Mouse (Mus musculus) lung, embryonic 14.5 days (tissue): ENCODE measurements around the gene Gpr146. TPM values are rescaled to one million over a fixed set of nuclear protein-coding genes. Genes with fewer than 3 reads are reported as not detected.

ENCODE experiments used
- ATAC-seq: fragments of 200-750 bp; cut with Nextera tagmentation; 2 replicates; pipeline ENCODE4 v1.8.0; 2017; ENCODE audit warnings: mild to moderate bottlenecking, moderate TSS enrichment, moderate library complexity; ENCODE audit not compliant: insufficient read depth
- DNase-seq: peaks from one replicate; pipeline ENCODE4 v3.0.0-alpha.2; 2015
- H3K27ac ChIP-seq: fragments of 300-500 bp; sonication (generic); 2 replicates; pipeline ENCODE4 v1.5.1; 2014; ENCODE audit warnings: low read depth, mild to moderate bottlenecking, moderate library complexity
- H3K27me3 ChIP-seq: fragments of 300-500 bp; sonication (generic); 2 replicates; pipeline ENCODE4 v1.6.1; 2014; ENCODE audit warnings: low read length, control low read depth; ENCODE audit not compliant: insufficient read depth
- H3K36me3 ChIP-seq: fragments of 300-500 bp; sonication (generic); 2 replicates; pipeline ENCODE4 v1.6.1; 2014; ENCODE audit warnings: control low read depth; ENCODE audit not compliant: insufficient read depth
- H3K4me1 ChIP-seq: fragments of 300-500 bp; sonication (generic); 2 replicates; pipeline ENCODE4 v1.6.1; 2014; ENCODE audit warnings: antibody characterized with exemption, control low read depth; ENCODE audit not compliant: insufficient read depth
- H3K4me2 ChIP-seq: fragments of 300-500 bp; sonication (generic); 2 replicates; pipeline ENCODE4 v1.6.1; 2014; ENCODE audit warnings: mild to moderate bottlenecking
- H3K4me3 ChIP-seq: fragments of 300-500 bp; sonication (generic); 2 replicates; pipeline ENCODE4 v1.5.1; 2014; ENCODE audit warnings: low read depth, low read length
- H3K9ac ChIP-seq: fragments of 300-500 bp; sonication (generic); 2 replicates; pipeline ENCODE4 v1.6.1; 2014
- H3K9me3 ChIP-seq: fragments of 300-500 bp; sonication (generic); 2 replicates; pipeline ENCODE4 v1.6.1; 2016; ENCODE audit warnings: low read depth, low read length, control low read depth
- CTCF ChIP-seq: IDR thresholded peaks from 2 replicates; pipeline ENCODE4 v1.5.1; 2016; ENCODE audit warnings: antibody characterized with exemption, low read depth
- WGBS: fragments of 180-500 bp; shearing (Covaris S2); extraction: QIAGEN DNeasy Blood & Tissue Kit; methylation state at CpG from one replicate; pipeline ENCODE4 v1.1.7; 2014; 5-methylcytosine and 5-hydroxymethylcytosine counted together
- polyA plus RNA-seq: library from polyadenylated mRNA; unstranded; fragments of >200 nt; fragmentation: Nextera tagmentation; extraction: Ambion mirVana; gene quantifications from 2 replicates; pipeline ENCODE4 v1.2.1, GENCODE M21; 2014

Gpr146 gene
- polyA plus RNA-seq, 1 experiment from 2014 or later: 4.3 TPM

DNA sequence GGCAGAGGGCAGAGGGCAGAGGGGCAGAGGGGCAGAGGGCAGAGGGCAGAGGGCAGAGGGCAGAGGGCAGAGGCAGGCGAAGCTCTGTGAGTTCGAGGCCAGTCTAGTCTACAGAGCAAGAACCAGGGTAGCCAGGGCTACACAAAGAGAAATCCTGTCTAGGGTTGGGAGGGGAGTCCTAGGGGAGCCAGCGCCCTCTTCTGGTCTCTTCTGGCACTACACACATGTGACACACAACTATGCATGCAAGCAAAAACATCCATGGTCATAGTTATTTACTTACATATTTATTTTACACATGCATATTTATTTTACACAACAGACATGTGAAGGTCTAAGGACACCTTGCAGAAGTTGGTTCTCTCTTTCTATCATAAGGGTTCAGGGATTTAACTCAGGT lies 40.0 kb downstream of the Gpr146 start:
- 87% methylated on average over 3 of the region's 3 CpGs for WGBS
- Histone ChIP-seq H3K4me3 (no peak overlapping the region), H3K4me2 (no peak overlapping the region), H3K9me3 (no peaks in the 10 kb centered on the region), H3K27ac (no peak overlapping the region), H3K9ac (no peak overlapping the region), H3K4me1 (0 out of 2 replicates have a peak, but pooled peaks cover 2% of the 10 kb centered on the region), H3K27me3 (no peaks in the 10 kb centered on the region), H3K36me3 (no peaks in the 10 kb centered on the region)
- no peak for ATAC-seq
- DNase-seq: no peak
- TF ChIP-seq CTCF: peak; percentile 13; the same call in 1 of the 2 replicates

DNA sequence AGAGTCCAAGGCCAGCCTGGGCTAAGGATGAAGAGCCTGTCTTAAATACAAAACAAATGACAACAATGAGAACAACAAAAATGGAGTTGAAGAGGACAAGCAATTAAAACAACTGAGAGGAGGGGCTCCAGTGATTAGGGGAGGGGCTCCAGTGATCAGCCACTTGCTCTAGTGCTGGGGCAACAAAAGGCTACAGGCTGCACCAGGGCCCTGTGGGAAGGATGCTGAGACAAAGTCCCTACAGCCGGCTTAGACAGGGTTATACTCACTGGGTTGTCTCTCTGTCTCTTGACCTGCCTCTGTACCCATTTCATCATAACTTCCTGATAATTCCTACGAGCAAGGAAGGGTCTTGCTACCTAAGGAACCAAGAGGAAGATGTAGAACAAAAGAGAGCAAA lies 40.6 kb downstream of the Gpr146 start:
- H3K4me3 ChIP-seq: no peak overlapping the region
- no peaks in the 10 kb centered on the region for H3K9me3 ChIP-seq
- H3K27me3 ChIP-seq: no peaks in the 10 kb centered on the region
- DNase-seq (no peak), ATAC-seq (no peak)
- WGBS: 65% methylated on average over 2 of the region's 2 CpGs
- H3K36me3 ChIP-seq: no peaks in the 10 kb centered on the region
- H3K4me1 ChIP-seq: peaks cover 5% of the 10 kb centered on the region; the same call in 1 of the 2 replicates
- H3K27ac ChIP-seq: peak overlapping the region; percentile 5; the same call in 1 of the 2 replicates
- H3K9ac ChIP-seq: no peak overlapping the region
- TF ChIP-seq CTCF: no peak
- no peak overlapping the region for H3K4me2 ChIP-seq

DNA sequence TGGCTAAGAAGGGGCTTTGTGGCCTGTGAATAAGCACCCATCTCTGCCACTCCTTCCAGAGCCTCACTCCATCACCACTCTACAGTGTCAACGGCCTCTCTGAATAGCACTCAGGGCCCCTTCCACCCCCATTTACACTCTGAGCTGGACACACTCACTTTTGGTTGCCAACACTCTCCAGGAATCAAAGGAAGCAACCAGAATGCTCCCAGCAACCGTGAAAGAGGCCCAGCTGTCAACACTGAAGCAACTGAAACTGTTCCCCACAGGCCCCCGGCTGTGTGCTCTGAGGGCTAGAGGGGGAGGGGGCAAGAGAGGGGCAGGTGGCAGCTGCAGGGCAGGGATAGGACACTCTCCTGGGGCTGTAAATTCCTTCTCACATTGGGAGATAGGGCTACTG lies 41.1 kb downstream of the Gpr146 start:
- no peak overlapping the region for H3K9ac ChIP-seq

DNA sequence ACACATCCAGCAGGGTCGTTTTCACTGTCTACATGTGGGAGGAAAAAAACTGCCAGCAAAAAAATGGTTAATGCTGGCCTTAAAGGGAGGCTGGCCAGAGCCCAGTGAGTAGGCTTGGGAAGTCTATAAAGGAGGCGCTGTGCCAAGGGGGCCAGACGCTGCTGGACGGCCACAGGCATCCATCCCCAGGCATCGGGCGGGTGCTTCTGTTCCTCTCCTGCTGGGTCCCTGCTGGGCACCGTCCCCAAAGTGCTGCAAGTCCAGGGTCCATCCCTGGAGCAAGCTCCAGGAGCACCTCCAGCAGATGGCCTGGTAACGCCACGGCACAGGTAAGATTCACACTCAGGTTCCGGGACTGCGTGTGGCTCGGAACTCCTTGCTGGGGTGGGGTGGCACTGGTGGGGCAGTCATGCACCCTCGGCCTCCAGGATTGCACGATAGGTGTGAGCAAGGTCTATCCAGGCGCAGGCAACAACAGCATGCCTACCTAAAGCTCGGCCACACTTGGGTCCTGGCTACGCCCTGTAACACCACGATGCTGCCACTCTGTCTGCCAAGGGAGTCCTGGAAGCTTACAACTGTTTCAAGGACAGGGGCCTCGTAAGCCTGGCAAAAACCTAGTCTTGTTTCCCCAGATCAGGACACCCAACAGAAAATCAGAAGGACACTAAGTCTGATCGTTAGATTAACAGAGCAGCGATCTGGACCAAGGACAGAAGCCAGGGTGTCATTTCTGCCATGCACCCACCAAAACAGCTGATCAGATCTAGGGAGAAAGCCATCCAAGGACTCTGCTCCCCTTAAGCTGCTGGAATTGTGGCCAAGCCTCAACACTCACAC lies 45.7 kb downstream of the Gpr146 start, which contains the start of gene Gper1:
Gene Gper1 (plus strand): TSS at position 126 of the 840 bp plus-strand sequence.
- Histone ChIP-seq H3K4me2 (peak within 1 kb of the TSS; percentile 58), H3K9me3 (no peaks in the 10 kb centered on the region), H3K9ac (peak within 1 kb of the TSS; percentile 49), H3K36me3 (0 out of 2 replicates have a peak, but pooled peaks cover 3% of the 10 kb centered on the region), H3K27ac (no peak within 1 kb of the TSS), H3K4me3 (peak within 1 kb of the TSS; percentile 27), H3K4me1 (peaks cover 11% of the 10 kb centered on the region; the same call in 1 of the 2 replicates), H3K27me3 (no peaks in the 10 kb centered on the region)
- ATAC-seq (peak; percentile 67), DNase-seq (peak; percentile 92)
- 42% methylated on average over 21 of the region's 21 CpGs for WGBS
- peak; percentile 25; the same call in 1 of the 2 replicates for TF ChIP-seq CTCF

More for the DNA sequence above, 41.1 kb downstream of the Gpr146 start:
- Histone ChIP-seq H3K9me3 (no peaks in the 10 kb centered on the region), H3K4me2 (no peak overlapping the region), H3K27ac (peak overlapping the region; percentile 5; the same call in 1 of the 2 replicates), H3K36me3 (no peaks in the 10 kb centered on the region), H3K27me3 (no peaks in the 10 kb centered on the region), H3K4me1 (peaks cover 8% of the 10 kb centered on the region; the same call in 1 of the 2 replicates), H3K4me3 (no peak overlapping the region)
- no peak for TF ChIP-seq CTCF
- peak; percentile 15 for DNase-seq
- WGBS: 18% methylated on average over 3 of the region's 3 CpGs
- no peak for ATAC-seq

DNA sequence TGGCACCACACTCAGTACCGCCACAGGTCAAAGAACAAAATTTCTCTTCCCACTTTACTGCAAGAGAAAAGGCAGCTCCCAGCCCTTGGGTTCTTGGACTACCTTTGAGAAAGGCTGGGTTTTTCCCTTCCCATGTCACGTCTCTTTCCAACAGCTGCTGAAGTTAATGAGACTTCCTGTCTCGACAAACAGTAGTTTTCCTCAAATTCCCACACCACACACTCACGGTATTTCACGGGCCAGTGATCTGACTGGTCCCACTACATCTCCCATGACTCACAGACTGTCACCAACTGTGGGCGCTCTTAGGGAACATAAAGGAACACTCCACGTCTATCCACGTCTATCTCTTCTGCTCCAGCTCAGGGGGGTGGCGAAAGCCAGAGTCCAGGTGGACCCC lies 47.7 kb downstream of the Gpr146 start:
- Histone ChIP-seq H3K4me1 (peaks cover 9% of the 10 kb centered on the region; the same call in 1 of the 2 replicates), H3K4me3 (no peak overlapping the region), H3K4me2 (no peak overlapping the region), H3K27me3 (no peaks in the 10 kb centered on the region), H3K9ac (no peak overlapping the region), H3K36me3 (0 out of 2 replicates have a peak, but pooled peaks cover 3% of the 10 kb centered on the region), H3K9me3 (no peaks in the 10 kb centered on the region), H3K27ac (no peak overlapping the region)
- WGBS: 67% methylated on average over 9 of the region's 9 CpGs
- ATAC-seq: no peak
- TF ChIP-seq CTCF: no peak
- no peak for DNase-seq

GRCm38 (mm10) chr5:139427001-139427400 lies 49.5 kb downstream of the Gpr146 start:
- Histone ChIP-seq H3K4me1 (peaks cover 9% of the 10 kb centered on the region; the same call in 1 of the 2 replicates), H3K9ac (no peak overlapping the region), H3K27me3 (no peaks in the 10 kb centered on the region), H3K27ac (no peak overlapping the region), H3K4me3 (no peak overlapping the region), H3K9me3 (no peaks in the 10 kb centered on the region), H3K4me2 (no peak overlapping the region), H3K36me3 (0 out of 2 replicates have a peak, but pooled peaks cover 3% of the 10 kb centered on the region)
- no peak for TF ChIP-seq CTCF
- no peak for ATAC-seq
- WGBS: 85% methylated on average over 9 of the region's 9 CpGs
- no peak for DNase-seq

GRCm38 (mm10) chr5:139427989-139428388 lies 50.5 kb downstream of the Gpr146 start:
- ATAC-seq: no peak
- 0 out of 2 replicates have a peak, but pooled peaks cover 3% of the 10 kb centered on the region for H3K36me3 ChIP-seq
- TF ChIP-seq CTCF: no peak
- no peaks in the 10 kb centered on the region for H3K27me3 ChIP-seq
- H3K4me2 ChIP-seq: no peak overlapping the region
- 57% methylated on average over 9 of the region's 9 CpGs for WGBS
- H3K4me3 ChIP-seq: no peak overlapping the region
- peaks cover 8% of the 10 kb centered on the region; the same call in 1 of the 2 replicates for H3K4me1 ChIP-seq
- no peak overlapping the region for H3K9ac ChIP-seq
- H3K27ac ChIP-seq: no peak overlapping the region
- DNase-seq: peak; percentile 78
- no peaks in the 10 kb centered on the region for H3K9me3 ChIP-seq
